Mouse (Mus musculus): ENCODE data around the gene Trim24.
A peak's percentile ranks its signal among the peaks of the same experiment; 100 is the strongest.

Gene Trim24

DNA sequence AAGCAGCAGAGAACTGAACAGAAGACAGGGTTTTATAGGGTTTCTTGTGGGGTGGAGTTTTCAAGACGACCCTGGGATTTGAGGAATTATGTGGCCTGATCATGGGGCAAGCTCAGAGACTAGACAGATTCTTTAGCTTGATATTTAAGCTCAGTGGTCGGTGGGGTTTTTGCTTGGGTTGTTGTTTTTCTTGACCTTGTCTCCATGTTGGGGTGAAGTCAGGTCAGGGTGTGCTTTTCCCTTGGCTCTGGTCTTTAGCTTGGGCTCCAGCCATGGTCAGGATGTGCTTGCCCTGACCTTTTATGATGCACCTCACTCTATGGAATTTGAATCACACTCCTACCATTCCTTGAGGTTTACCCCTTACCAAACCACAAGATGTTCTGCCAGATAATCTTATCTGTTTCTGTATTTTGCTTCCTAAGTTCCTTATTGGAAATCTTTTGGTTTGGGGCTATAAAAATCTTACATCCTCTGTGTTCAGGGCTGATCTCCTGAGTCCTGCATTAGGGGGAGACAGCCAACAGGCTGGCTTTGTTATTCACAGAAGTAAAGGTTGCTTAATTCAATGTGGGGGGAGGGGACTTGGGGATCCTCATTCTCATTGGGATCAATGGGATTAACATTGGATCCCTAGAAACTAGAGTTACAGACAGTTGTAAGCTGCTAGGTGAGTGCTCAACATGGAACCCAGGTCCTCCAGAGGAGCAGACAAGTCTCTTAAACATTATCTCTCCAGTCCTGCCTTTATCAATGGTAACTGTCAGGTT lies 6.5 kb upstream of the Trim24 start:
- no peak for DNase-seq

DNA sequence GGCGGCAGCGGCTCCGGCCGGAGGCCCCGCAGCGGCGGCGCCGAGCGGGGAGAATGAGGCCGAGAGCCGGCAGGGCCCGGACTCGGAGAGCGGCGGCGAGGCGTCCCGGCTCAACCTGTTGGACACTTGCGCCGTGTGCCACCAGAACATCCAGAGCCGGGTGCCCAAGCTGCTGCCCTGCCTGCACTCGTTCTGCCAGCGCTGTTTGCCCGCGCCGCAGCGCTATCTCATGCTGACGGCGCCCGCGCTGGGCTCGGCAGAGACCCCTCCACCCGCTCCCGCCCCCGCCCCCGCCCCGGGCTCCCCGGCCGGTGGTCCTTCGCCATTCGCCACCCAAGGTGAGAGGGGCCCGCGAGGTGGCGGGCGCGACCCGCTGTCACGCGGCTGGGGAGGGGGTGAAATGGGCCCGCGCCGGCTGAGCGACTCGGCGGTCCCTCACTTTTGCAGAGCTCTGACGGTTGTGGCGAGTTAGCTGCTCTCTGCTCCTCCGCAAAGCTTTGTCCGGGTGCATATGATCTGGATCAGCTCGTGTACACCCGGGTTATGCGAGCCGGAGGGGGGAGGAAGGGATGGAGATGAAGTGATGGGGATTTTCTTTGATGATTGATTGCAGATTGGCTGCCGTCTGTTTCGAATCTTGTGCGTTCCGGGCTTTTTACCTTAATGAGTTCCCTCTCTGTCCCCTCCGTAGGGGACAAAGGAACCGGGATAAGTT lies 683 bp downstream of the Trim24 start:
- DNase-seq = peak; percentile 55

DNA sequence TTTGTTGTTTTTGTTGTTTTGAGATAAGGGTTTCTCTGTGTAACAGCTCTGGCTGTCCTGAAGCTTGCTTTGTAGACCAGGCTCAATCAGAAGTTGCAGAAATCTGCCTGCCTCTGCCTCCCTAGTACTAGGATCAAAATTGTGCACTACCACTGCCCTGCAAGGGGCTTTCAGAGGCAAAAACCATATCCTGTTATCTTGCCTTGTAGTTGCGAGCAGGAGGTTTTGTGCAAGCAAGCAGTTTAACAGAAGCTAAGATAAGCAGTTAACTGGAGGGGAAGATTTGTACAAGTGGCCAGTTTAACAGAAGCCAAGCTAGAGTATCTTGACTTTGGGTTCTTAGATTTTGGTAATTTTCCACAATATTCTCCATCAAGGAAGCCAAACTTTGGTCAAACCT lies 2.2 kb downstream of the Trim24 start:
- no peak for DNase-seq

DNA sequence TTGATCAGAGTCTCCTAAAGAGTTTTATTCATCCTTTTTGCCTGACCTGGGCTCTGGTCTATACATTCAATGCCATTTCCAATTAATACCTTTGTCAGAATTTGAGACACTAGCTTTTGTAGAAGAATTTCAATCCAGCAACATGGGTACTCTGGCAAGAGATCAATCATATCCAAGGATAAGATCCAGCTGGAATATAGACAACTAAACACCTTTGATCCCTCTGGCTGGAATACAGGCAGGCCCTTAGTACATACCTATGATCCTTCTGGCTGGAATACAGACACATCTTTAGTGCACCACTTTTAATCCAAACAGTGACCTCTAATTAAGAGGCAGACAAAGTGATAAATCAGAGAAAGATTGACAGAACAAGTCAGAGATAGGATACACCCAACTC lies 3.1 kb downstream of the Trim24 start:
- DNase-seq = no peak

DNA sequence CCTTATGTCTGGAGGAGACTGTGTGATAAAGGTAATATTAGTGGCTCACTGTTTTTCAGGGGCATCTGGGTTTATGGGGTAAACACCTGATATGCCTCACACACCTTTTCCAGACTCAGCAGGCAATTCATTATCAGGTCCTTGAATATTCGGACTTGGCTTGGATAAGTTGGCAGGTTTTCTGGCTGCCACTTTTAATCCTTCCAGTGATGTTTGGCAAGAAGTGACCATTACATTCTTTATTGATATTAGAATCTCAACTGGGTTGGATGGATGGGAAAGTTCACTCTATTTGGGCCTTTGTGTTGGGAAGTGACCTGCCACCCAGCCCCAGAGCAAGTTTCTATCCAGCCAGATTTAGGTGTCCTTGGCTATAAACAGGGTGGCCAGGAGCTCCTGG lies 7.6 kb downstream of the Trim24 start:
- no peak for DNase-seq

DNA sequence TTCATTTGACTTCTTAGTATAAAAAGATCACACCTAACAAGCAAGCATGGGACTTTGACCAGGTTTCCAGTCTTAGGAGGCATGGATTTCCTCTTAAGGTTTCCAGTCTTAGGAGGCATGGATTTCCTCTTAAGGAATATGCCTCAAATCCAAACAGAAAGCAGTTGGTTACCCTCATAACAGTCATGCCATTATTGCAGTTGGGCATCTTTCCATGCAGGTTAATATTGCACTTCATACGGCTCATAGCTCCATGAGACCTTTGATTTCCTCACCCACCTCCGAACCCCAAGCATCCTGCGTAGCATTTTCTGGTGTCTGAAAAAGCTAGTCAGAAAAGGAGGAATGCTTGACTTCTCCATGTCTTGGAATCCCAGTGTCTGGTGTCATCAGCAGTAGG lies 10.0 kb downstream of the Trim24 start:
- no peak for DNase-seq

DNA sequence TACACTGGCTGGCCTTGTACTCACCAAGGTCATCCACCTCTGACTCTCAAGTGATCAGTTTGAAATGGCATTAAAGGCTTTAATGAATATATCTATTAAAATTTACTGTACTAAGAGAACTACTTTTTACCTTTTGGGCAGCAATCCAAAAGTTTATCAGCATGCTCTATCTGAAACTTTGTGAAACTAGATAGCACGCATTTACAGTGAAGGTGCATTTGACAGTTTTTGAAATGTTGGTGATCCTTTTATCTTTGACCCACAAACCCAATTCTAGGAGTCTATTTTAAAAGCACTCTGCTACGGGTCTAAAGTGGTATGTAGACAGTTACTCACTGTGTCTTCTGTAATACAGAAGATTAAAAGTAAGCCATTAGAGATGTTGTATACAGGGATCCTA lies 23.0 kb downstream of the Trim24 start:
- DNase-seq = no peak

DNA sequence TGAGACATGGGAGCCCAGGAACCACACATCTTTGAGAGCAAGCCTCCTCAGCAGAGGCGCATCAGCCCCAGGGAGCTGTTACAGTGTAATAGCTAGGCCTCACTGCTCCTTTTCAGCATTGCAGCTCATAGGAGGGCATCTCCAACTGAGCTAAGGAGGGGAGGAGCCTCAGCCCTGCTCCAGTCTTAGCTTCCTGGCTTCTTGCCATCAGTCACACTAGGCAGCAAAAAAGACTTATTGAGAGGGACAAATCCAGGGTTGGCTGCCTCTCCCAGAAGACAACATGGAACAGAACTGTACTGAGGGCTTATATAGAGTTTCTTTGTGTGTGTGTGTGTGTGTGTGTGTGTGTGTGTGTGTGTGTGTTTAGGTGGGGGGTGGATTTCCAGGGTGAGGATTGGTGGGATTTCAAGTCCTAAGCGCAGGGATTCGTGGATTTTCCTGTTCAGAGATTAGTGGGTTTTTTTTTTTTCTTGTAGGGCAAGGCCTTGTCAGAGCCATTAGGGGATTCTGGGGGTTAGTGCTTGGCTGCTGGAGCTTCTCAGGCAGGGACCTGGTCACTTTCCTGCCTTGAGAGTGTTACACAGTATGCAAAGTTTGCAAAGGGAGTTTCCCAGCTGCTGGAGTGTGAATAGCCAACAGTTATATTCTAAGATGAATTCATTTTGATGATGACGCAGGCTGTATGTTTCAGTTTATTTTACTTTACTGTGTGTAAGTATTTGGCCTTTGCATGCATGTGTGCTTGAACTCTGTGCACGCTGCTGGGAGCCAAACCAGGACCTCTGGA lies 25.2 kb downstream of the Trim24 start:
- DNase-seq = peak; percentile 11

DNA sequence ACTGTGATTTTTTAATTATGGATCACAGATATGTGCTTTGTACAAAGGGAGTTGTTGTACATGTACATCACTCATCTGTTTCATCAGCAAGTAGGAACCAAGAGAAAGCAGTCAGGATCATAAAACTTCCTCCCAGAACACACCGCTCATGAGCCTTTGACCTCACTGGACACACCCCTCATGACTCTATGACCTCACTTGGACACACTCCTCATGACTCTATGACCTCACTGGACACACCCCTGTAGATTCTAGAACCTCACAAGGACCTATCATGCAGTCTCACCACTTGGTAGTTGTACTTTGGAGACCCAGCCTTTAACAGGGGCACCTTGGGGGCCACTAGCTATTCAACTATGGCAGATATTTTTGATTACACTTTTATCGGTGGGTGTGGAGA lies 29.6 kb downstream of the Trim24 start:
- no peak for DNase-seq

DNA sequence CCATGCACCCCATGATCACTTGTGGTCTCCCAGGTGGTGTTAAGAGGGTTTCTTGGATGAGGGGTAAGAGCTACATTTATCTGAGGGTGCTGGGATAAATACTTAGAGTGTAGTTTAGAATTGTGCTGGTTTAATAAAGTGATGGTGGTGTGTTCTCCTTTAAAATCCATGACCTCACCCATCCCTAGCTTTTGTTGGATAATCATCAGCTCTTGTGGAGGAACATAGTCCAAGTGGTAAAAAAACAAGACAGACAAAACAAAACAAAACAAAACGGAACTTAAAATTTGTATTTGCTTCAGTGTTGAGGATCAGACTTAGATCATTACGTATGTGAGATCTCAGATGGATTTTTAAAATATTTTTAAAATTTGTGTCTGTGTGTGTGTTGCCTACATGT lies 31.2 kb downstream of the Trim24 start:
- DNase-seq = no peak

DNA sequence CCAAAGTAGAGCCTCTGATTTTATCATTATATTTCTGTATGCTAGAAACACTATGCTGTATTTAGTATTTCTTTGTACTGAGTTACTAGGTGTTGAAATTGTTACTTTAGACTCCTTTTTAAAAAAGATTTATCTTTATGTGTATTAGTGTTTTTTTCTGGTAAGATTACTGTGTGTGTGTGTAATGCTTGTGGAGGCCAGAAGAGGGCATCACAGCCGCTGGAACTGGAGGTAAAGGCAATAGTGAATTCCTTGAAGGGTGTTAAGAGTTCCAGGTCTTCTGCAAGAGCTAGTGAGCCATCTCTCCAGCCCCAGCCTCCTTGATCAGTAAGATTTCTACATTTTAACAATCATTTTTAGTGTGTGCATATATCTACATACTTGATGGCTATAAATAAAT lies 33.2 kb downstream of the Trim24 start:
- DNase-seq = no peak

DNA sequence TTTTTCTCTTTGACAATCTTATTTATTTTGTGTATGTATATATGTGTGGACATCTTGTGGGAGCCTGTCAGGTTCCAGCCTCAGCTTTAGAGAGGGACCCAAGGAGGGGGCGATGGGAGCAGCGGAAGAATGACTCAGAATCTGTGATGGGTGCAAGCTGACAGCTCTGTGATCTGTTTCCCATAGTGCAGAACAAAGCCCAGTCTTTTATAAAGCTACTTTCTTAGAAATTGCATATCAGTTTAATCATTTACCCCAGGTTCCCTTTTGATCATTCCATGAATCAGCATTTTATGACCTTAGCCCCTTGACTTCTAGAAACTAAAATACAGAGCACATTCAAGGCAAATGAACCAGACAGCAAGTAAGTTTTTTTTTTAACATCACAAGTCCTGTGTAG lies 42.9 kb downstream of the Trim24 start:
- no peak for DNase-seq

DNA sequence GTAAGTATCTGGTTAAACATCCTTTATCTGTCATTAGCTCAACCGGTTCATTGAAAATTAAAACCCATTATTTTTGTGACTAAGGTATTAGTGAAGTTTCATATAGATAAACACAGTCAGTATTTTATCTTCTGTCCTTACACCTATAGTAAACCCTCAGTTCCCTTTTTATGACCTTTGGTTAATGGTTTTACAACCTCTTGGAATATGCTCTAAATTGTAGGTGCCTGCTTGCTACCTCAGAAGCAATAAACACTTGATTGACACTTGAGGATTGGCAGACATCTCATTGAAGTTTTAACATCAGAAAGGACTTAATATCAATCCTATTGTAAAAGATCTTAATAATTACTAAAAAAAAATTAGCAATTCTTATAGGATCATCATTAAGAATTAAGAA lies 54.5 kb downstream of the Trim24 start:
- DNase-seq = no peak

DNA sequence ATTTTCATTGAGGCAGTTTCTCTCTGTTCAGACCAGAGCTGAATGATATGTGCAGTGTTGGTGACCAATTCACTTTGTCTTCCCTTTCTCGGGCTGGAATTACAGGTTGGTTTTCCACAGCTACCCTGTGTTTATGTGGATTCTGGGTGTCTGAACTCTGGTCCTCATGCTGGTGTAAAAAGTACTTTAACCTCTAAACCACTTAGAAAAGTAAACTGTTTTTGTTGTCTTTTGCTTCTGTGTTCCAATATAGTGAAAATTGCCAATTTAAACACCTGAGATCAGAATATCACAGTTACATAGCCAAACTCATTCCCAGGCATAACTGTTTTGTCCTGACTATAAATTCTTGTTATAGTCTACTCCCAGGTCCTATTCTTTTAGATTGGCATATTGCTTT lies 56.1 kb downstream of the Trim24 start:
- no peak for DNase-seq

DNA sequence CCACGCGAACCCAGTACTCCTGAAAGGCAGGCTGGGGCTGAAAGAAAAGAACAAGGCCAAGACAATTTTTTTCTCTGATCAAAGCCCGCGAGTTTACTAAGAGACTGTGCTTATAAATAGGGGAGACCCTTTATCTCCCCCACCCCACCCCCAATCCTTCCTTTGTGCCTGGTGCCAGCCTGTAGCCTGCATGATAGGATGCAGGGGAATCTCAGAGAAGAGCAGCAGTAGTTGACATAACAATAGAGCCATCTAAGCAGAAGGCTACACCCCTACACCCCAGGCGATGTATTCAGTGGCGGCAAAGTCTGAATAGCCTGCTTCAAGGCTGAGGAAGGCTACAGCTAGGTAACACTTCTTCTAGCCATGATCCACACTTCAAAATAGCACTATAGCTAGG lies 65.9 kb downstream of the Trim24 start:
- no peak for DNase-seq

DNA sequence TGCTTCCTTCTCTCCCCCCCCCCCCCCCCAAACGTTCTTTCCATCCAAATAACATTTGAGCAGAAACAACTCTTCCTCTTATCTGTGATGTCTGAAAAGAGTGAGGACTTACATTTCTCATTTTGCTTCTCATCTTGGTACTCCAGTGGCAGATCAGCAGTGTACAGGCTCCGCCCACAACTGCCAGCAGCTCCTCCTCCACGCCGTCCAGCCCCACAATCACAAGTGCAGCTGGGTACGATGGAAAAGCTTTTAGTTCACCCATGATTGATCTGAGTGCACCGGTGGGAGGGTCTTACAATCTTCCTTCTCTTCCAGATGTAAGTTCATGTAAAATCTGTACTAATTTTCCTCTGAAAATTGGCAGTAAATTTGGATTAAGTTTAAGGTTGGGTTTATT lies 80.7 kb downstream of the Trim24 start:
- no peak for DNase-seq

DNA sequence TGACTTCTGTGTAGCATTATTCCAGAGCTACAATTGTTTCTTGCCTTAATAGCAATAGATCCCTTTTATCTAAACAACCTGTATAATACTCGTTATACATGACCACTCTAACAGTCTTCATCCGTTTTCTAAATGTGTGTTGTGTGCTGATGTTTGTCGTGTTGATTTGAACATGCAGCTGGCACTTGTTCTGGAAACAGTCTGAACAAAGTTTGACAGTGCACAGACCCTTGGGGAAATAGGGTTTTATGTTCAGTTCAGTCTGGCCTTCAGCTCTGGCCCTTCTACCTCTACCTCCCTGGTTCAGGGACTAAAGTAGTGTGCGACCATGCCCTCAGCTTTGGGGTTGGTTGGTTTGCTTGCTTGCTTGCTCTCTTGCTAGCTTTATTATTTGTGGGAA lies 96.8 kb downstream of the Trim24 start:
- DNase-seq = no peak

DNA sequence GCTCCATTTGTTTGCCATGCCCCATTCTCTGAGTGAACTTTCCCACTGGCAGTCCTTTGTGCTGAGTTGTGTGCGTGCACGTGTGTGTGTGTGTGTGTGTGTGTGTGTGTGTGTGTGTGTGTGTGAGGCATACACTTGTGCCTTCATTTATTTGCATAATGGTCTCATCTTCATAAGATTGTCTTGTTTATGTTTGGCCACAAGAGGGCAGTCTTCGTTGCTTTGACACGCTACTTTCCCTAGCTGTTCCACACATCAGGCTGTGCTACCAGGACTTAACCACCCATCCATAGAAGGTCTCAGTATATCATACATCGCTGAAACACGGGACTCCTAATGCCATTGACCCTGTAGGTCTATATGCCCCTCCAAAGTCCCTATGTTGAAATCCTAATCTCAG lies 136.8 kb downstream of the Trim24 start:
- peak; percentile 36 for DNase-seq

DNA sequence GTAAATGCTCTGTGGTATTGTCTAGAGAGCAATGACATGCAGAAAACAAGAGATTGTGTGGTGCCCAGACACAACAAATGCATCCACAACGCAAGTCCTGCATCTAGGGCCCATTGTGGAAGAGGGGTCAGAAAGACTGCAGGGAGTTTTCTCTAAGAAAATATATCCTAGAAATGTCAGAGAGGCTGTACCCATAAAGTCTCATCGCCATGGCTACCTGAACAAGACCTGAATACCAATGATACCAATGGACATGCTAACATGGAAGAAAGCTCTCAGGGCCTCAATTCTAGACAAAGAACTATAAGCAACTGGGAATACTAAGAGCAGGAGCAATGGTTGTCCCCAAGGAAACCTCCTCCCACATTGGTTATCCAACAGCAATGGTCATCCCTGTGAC lies 142.2 kb downstream of the Trim24 start:
- no peak for DNase-seq

Data from right cerebral cortex, postnatal 14 days (tissue).